Mouse (Mus musculus): ENCODE data around the gene Gadl1. TPM values are rescaled to one million over a fixed set of nuclear protein-coding genes. Genes with fewer than 3 reads are reported as not detected.

Gene Gadl1
- total and polyA plus RNA-seq, 3 experiments: 0.13 TPM; not detected in 2

DNA sequence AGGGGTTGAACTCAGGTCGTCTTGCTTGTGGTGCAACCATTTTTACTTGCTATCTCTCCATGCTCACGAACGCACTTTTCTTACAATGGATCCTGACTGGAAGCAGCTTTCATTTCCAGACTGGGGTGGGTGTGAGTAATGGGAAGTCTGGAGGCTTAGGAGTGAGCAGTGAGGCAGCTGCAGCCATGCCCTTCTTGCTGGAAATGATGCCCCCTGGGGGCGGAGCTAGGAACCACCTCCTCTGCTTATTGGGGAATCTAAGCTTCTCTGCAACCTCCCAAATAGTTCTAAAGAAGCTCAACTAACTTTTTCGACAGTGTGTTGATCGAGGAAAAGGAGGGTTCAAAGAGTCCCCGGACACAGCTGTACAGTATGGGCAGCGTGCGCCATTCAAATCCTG is 179.7 kb downstream of the Gadl1 start:
- in situ Hi-C loops (cut with MboI; ENCODE audit: low pct_ligation_motif_present, low pct_unique_long_range_greater_than_20kb, low sequenced_read_pairs): loop anchor here (10.0 kb wide), 2 partner anchors 86 to 236 kb away; partner anchors contain the start of gene Tgfbr2
- H3K36me3 ChIP-seq (replicated peaks in 1 of 2; ENCODE audit: control insufficient read depth in 1 of 2, insufficient read depth in 1 of 2, low read length in 1 of 2): peaks cover 57 to 73% of the 10 kb centered on the region in 2 experiments
- H3K4me1 ChIP-seq (ENCODE audit: control insufficient read depth in 1 of 2, insufficient read depth in 2 of 2): peaks cover 4 to 22% of the 10 kb centered on the region in 2 experiments
- no peaks in the 10 kb centered on the region for H3K79me2 ChIP-seq (replicated peaks; ENCODE audit: control insufficient read depth, extremely low read depth, insufficient read depth, poor library complexity, severe bottlenecking)
- dilution Hi-C loops (cut with MboI; ENCODE audit: extremely low pct_ligation_motif_present, extremely low pct_unique_long_range_greater_than_20kb, low sequenced_read_pairs): no loop called here
- no peaks in the 10 kb centered on the region for H3K9me3 ChIP-seq (replicated peaks; ENCODE audit: low read length)
- H3K4me3 ChIP-seq (replicated peaks in 1 of 3; ENCODE audit: low read depth in 2 of 3, low read length in 2 of 3, poor library complexity in 1 of 3): no peak overlapping the region
- TF ChIP-seq POLR2A (IDR thresholded peaks at IDR 0.05; ENCODE audit: low read depth, low read length): no peak
- peak; percentile 26; the same call in 1 of the 2 replicates for TF ChIP-seq SMC3 (IDR thresholded peaks at IDR 0.05; ENCODE audit: low read depth, low read length)
- TF ChIP-seq MXI1 (IDR thresholded peaks at IDR 0.05; ENCODE audit: low read depth, low read length): no peak
- TF ChIP-seq UBTF (IDR thresholded peaks at IDR 0.05; ENCODE audit: low read depth, low read length): no peak
- TF ChIP-seq MAFK (IDR thresholded peaks at IDR 0.05; ENCODE audit: insufficient replicate concordance, low read length): no peak
- TF ChIP-seq CTCF (conservative IDR thresholded peaks at IDR 0.05 in 1 of 2, IDR thresholded peaks at IDR 0.05 in 1 of 2; ENCODE audit: low read depth in 2 of 2, low read length in 2 of 2): peak; percentile 13 to 53; a peak in 2 of 4 replicates
- no peak for TF ChIP-seq ZKSCAN1 (IDR thresholded peaks at IDR 0.05; ENCODE audit: borderline replicate concordance, low read depth, low read length)
- TF ChIP-seq KAT2A (IDR thresholded peaks at IDR 0.05; ENCODE audit: insufficient replicate concordance, low read length): no peak
- no peak overlapping the region for H3K9ac ChIP-seq (ENCODE audit: insufficient read depth, low read depth)
- H3K27ac ChIP-seq (ENCODE audit: insufficient read depth, low read depth): no peak overlapping the region; the same call in 1 of the 2 replicates
- no peak overlapping the region for H3K4me2 ChIP-seq (ENCODE audit: insufficient read depth, low read depth, poor library complexity, severe bottlenecking)
- peak; percentile 27 for DNase-seq (ENCODE audit: extremely low read depth)
- H3K27me3 ChIP-seq (replicated peaks): no peaks in the 10 kb centered on the region

GRCm38 (mm10) chr9:116090296-116090695 is 181.0 kb downstream of the Gadl1 start:
- no peaks in the 10 kb centered on the region for H3K9me3 ChIP-seq (replicated peaks; ENCODE audit: low read length)
- no peaks in the 10 kb centered on the region for H3K27me3 ChIP-seq (replicated peaks)
- no peak overlapping the region for H3K4me3 ChIP-seq (replicated peaks in 1 of 3; ENCODE audit: low read depth in 2 of 3, low read length in 2 of 3, poor library complexity in 1 of 3)
- in situ Hi-C loops (cut with MboI; ENCODE audit: low pct_ligation_motif_present, low pct_unique_long_range_greater_than_20kb, low sequenced_read_pairs) (no loop called here), dilution Hi-C loops (cut with MboI; ENCODE audit: extremely low pct_ligation_motif_present, extremely low pct_unique_long_range_greater_than_20kb, low sequenced_read_pairs) (no loop called here)
- no peak overlapping the region for H3K4me2 ChIP-seq (ENCODE audit: insufficient read depth, low read depth, poor library complexity, severe bottlenecking)
- no peak overlapping the region for H3K9ac ChIP-seq (ENCODE audit: insufficient read depth, low read depth)
- no peak for TF ChIP-seq HCFC1 (IDR thresholded peaks at IDR 0.05; ENCODE audit: low read depth, low read length)
- no peak for TF ChIP-seq MXI1 (IDR thresholded peaks at IDR 0.05; ENCODE audit: low read depth, low read length)
- no peak for DNase-seq (ENCODE audit: extremely low read depth)
- no peak overlapping the region for H3K27ac ChIP-seq (ENCODE audit: insufficient read depth, low read depth)
- H3K79me2 ChIP-seq (replicated peaks; ENCODE audit: control insufficient read depth, extremely low read depth, insufficient read depth, poor library complexity, severe bottlenecking): no peaks in the 10 kb centered on the region; the same call in 1 of the 2 replicates
- H3K4me1 ChIP-seq (ENCODE audit: control insufficient read depth in 1 of 2, insufficient read depth in 2 of 2): peaks cover 0 to 12% of the 10 kb centered on the region in 2 experiments; a peak in 1 of 4 replicates
- H3K36me3 ChIP-seq (replicated peaks in 1 of 2; ENCODE audit: control insufficient read depth in 1 of 2, insufficient read depth in 1 of 2, low read length in 1 of 2): peaks cover 65 to 85% of the 10 kb centered on the region in 2 experiments

GRCm38 (mm10) chr9:116091101-116091841 is 182.0 kb downstream of the Gadl1 start:
- no peak overlapping the region for H3K4me3 ChIP-seq (replicated peaks in 1 of 3; ENCODE audit: low read depth in 2 of 3, low read length in 2 of 3, poor library complexity in 1 of 3)
- no peaks in the 10 kb centered on the region for H3K9me3 ChIP-seq (replicated peaks; ENCODE audit: low read length)
- peaks cover 75 to 90% of the 10 kb centered on the region in 2 experiments for H3K36me3 ChIP-seq (replicated peaks in 1 of 2; ENCODE audit: control insufficient read depth in 1 of 2, insufficient read depth in 1 of 2, low read length in 1 of 2)
- no peaks in the 10 kb centered on the region for H3K27me3 ChIP-seq (replicated peaks)
- dilution Hi-C loops (cut with MboI; ENCODE audit: extremely low pct_ligation_motif_present, extremely low pct_unique_long_range_greater_than_20kb, low sequenced_read_pairs) (no loop called here), in situ Hi-C loops (cut with MboI; ENCODE audit: low pct_ligation_motif_present, low pct_unique_long_range_greater_than_20kb, low sequenced_read_pairs) (no loop called here)
- H3K9ac ChIP-seq (ENCODE audit: insufficient read depth, low read depth): no peak overlapping the region
- no peak overlapping the region for H3K27ac ChIP-seq (ENCODE audit: insufficient read depth, low read depth)
- no peak overlapping the region for H3K4me2 ChIP-seq (ENCODE audit: insufficient read depth, low read depth, poor library complexity, severe bottlenecking)
- no peak for TF ChIP-seq HCFC1 (IDR thresholded peaks at IDR 0.05; ENCODE audit: low read depth, low read length)
- TF ChIP-seq EP300 (IDR thresholded peaks at IDR 0.05; ENCODE audit: low read length): no peak
- TF ChIP-seq ZMIZ1 (IDR thresholded peaks at IDR 0.05; ENCODE audit: low read depth, low read length): no peak
- no peak for TF ChIP-seq JUN (IDR thresholded peaks at IDR 0.05; ENCODE audit: insufficient read depth, low read depth, low read length)
- TF ChIP-seq KAT2A (IDR thresholded peaks at IDR 0.05; ENCODE audit: insufficient replicate concordance, low read length): no peak
- TF ChIP-seq POLR2A (IDR thresholded peaks at IDR 0.05; ENCODE audit: low read depth, low read length): no peak
- TF ChIP-seq TBP (conservative IDR thresholded peaks at IDR 0.05; ENCODE audit: low read depth, low read length): no peak
- no peak for TF ChIP-seq CTCF (conservative IDR thresholded peaks at IDR 0.05 in 1 of 2, IDR thresholded peaks at IDR 0.05 in 1 of 2; ENCODE audit: low read depth in 2 of 2, low read length in 2 of 2)
- no peak for TF ChIP-seq ZKSCAN1 (IDR thresholded peaks at IDR 0.05; ENCODE audit: borderline replicate concordance, low read depth, low read length)
- TF ChIP-seq MAX (IDR thresholded peaks at IDR 0.05; ENCODE audit: low read length): no peak
- H3K4me1 ChIP-seq (ENCODE audit: control insufficient read depth in 1 of 2, insufficient read depth in 2 of 2): peaks cover 0 to 12% of the 10 kb centered on the region in 2 experiments; a peak in 1 of 4 replicates
- DNase-seq (ENCODE audit: extremely low read depth): no peak
- H3K79me2 ChIP-seq (replicated peaks; ENCODE audit: control insufficient read depth, extremely low read depth, insufficient read depth, poor library complexity, severe bottlenecking): no peaks in the 10 kb centered on the region; the same call in 1 of the 2 replicates
